Mouse (Mus musculus) G1E (cell line): ENCODE results near the gene Intu.

ENCODE experiments used
- CTCF ChIP-seq: IDR thresholded peaks from 2 replicates; pipeline ENCODE4 v1.5.1; 2012; ENCODE audit warnings: low read depth, low read length, inconsistent platforms, mixed read lengths
- GATA1 ChIP-seq: IDR thresholded peaks from 2 replicates; pipeline ENCODE4 v1.6.1; 2012; ENCODE audit warnings: borderline replicate concordance, low read length, inconsistent platforms, mixed read lengths
- GATA2 ChIP-seq: IDR thresholded peaks from 2 replicates; pipeline ENCODE4 v1.6.1; 2012; ENCODE audit warnings: low read depth, low read length, inconsistent platforms, borderline replicate concordance
- POLR2AphosphoS5 ChIP-seq: IDR thresholded peaks from 2 replicates; pipeline ENCODE4 v1.6.1; 2012; ENCODE audit warnings: low read depth, low read length, inconsistent platforms; ENCODE audit not compliant: insufficient replicate concordance
- TAL1 ChIP-seq: conservative IDR thresholded peaks from 2 replicates; pipeline ENCODE4 v1.6.1; 2012; ENCODE audit warnings: low read depth, low read length, inconsistent platforms, mixed read lengths

- TF ChIP-seq CTCF (peak; percentile 56), GATA1 (no peak), POLR2AphosphoS5 (no peak), GATA2 (no peak), TAL1 (no peak)
Measured at GRCm38 (mm10) chr3:40491742-40492141, 39.3 kb upstream of the Intu start.
